Mouse (Mus musculus): ENCODE measurements at regions not wholly inside any gene's neighbourhood (a gene's known extent, or its start where the extent isn't known, plus 50 kb on each side); places are given as distances from the start of the nearest gene placed in this dataset.

- no peak for ATAC-seq (replicated peaks; ENCODE audit: low FRiP score, low TSS enrichment, poor library complexity, severe bottlenecking)
These were observed 65.0 kb downstream of the Atxn7l3b start for GRCm38 (mm10) chr10:112863808-112864207.

- ATAC-seq (replicated peaks; ENCODE audit: low FRiP score, low TSS enrichment, poor library complexity, severe bottlenecking) = no peak
These were observed 65.4 kb downstream of the Atxn7l3b start for GRCm38 (mm10) chr10:112863375-112863774.

GRCm38 (mm10) chr10:112851997-112852396, 76.8 kb downstream of the Atxn7l3b start:
- no peak for ATAC-seq (replicated peaks; ENCODE audit: low FRiP score, low TSS enrichment, poor library complexity, severe bottlenecking)

GRCm38 (mm10) chr10:112846225-112846624, 82.6 kb downstream of the Atxn7l3b start:
- ATAC-seq (replicated peaks; ENCODE audit: low FRiP score, low TSS enrichment, poor library complexity, severe bottlenecking) = no peak

GRCm38 (mm10) chr10:112837400-112838035, 91.3 kb downstream of the Atxn7l3b start:
- ATAC-seq (replicated peaks; ENCODE audit: low FRiP score, low TSS enrichment, poor library complexity, severe bottlenecking) = no peak

GRCm38 (mm10) chr10:112835970-112836369, 92.8 kb downstream of the Atxn7l3b start:
- ATAC-seq (replicated peaks; ENCODE audit: low FRiP score, low TSS enrichment, poor library complexity, severe bottlenecking) = no peak

GRCm38 (mm10) chr10:112835508-112835907, 93.3 kb downstream of the Atxn7l3b start:
- no peak for ATAC-seq (replicated peaks; ENCODE audit: low FRiP score, low TSS enrichment, poor library complexity, severe bottlenecking)

GRCm38 (mm10) chr10:112810181-112810580, 118.6 kb downstream of the Atxn7l3b start:
- ATAC-seq (replicated peaks; ENCODE audit: low FRiP score, low TSS enrichment, poor library complexity, severe bottlenecking) = no peak

GRCm38 (mm10) chr10:112803557-112803956, 125.2 kb downstream of the Atxn7l3b start:
- ATAC-seq (replicated peaks; ENCODE audit: low FRiP score, low TSS enrichment, poor library complexity, severe bottlenecking) = no peak; the same call in 1 of the 2 replicates

- peak; percentile 89 for ATAC-seq (replicated peaks; ENCODE audit: low FRiP score, low TSS enrichment, poor library complexity, severe bottlenecking)
These were observed 127.2 kb downstream of the Atxn7l3b start for GRCm38 (mm10) chr10:112801560-112801959.

GRCm38 (mm10) chr10:112798603-112799002, 130.2 kb downstream of the Atxn7l3b start:
- no peak for ATAC-seq (replicated peaks; ENCODE audit: low FRiP score, low TSS enrichment, poor library complexity, severe bottlenecking)

GRCm38 (mm10) chr10:112798090-112798489, 130.7 kb downstream of the Atxn7l3b start:
- no peak for ATAC-seq (replicated peaks; ENCODE audit: low FRiP score, low TSS enrichment, poor library complexity, severe bottlenecking)

GRCm38 (mm10) chr10:112795938-112796337, 132.9 kb downstream of the Atxn7l3b start:
- no peak for ATAC-seq (replicated peaks; ENCODE audit: low FRiP score, low TSS enrichment, poor library complexity, severe bottlenecking)

GRCm38 (mm10) chr10:112795473-112795872, 133.3 kb downstream of the Atxn7l3b start:
- ATAC-seq (replicated peaks; ENCODE audit: low FRiP score, low TSS enrichment, poor library complexity, severe bottlenecking) = no peak

- no peak for ATAC-seq (replicated peaks; ENCODE audit: low FRiP score, low TSS enrichment, poor library complexity, severe bottlenecking)
These were observed 140.6 kb downstream of the Atxn7l3b start for GRCm38 (mm10) chr10:112788236-112788635.

GRCm38 (mm10) chr10:112774262-112774661, 154.5 kb downstream of the Atxn7l3b start:
- ATAC-seq (replicated peaks; ENCODE audit: low FRiP score, low TSS enrichment, poor library complexity, severe bottlenecking) = no peak

- no peak for ATAC-seq (replicated peaks; ENCODE audit: low FRiP score, low TSS enrichment, poor library complexity, severe bottlenecking)
These were observed 182.1 kb downstream of the Atxn7l3b start for GRCm38 (mm10) chr10:112746683-112747082.

- ATAC-seq (replicated peaks; ENCODE audit: low FRiP score, low TSS enrichment, poor library complexity, severe bottlenecking) = no peak
These were observed 185.3 kb downstream of the Atxn7l3b start for GRCm38 (mm10) chr10:112743527-112743926.

- no peak for ATAC-seq (replicated peaks; ENCODE audit: low FRiP score, low TSS enrichment, poor library complexity, severe bottlenecking)
These were observed 186.7 kb downstream of the Atxn7l3b start for GRCm38 (mm10) chr10:112742123-112742522.
